Mouse (Mus musculus) layer of hippocampus, postnatal 10 days (tissue): ENCODE data around the gene Serpine3. TPM values are rescaled to one million over a fixed set of nuclear protein-coding genes. Genes with fewer than 3 reads are reported as not detected.
"Not testable (repeated sequence)": the region's sequence is repeated elsewhere in the genome, so short reads cannot be mapped to it uniquely, and the experiment has no call there.

Experiments used
- DNase-seq, 2 experiments: peaks; one replicate each; pipeline ENCODE4 v3.0.0; 2021; ENCODE audit warnings: low spot score in 2 of 2
- long read RNA-seq: library from polyadenylated mRNA; stranded (forward); transcript quantifications from one replicate; pipeline ENCODE4 v2.0.0, GENCODE M21; 2023
- total RNA-seq, 2 experiments: library from RNA; stranded (reverse); gene quantifications; 2 replicates each; pipeline ENCODE4 v1.2.3; 2021

The Serpine3 gene
- not detected for total RNA-seq
- long read RNA-seq, partial matches to known transcripts = 0 of 1 reads
- long read RNA-seq, other reads (novel, unspliced or antisense) = 1 of 1 reads

- DNase-seq = no peak
Measured at GRCm38 (mm10) chr14:62663367-62663766, at the start of gene Serpine3. Serpine3 (plus strand) TSS chr14:62663667.

- DNase-seq = no peak
Measured at GRCm38 (mm10) chr14:62622393-62622792, 41.1 kb upstream of the Serpine3 start.

GRCm38 (mm10) chr14:62627951-62628350, 35.5 kb upstream of the Serpine3 start:
- peak; percentile 25 to 40 for DNase-seq

GRCm38 (mm10) chr14:62637436-62638344, 25.8 kb upstream of the Serpine3 start:
- DNase-seq = no peak

- DNase-seq = no peak
Measured at GRCm38 (mm10) chr14:62638345-62638702, 25.1 kb upstream of the Serpine3 start.

GRCm38 (mm10) chr14:62639111-62639510, 24.4 kb upstream of the Serpine3 start:
- DNase-seq = no peak

- no peak for DNase-seq
Measured at GRCm38 (mm10) chr14:62639551-62639950, 23.9 kb upstream of the Serpine3 start.

- no peak for DNase-seq
Measured at GRCm38 (mm10) chr14:62640396-62640795, 23.1 kb upstream of the Serpine3 start.

GRCm38 (mm10) chr14:62642368-62642767, 21.1 kb upstream of the Serpine3 start:
- not testable (repeated sequence) for DNase-seq

- no peak for DNase-seq
Measured at GRCm38 (mm10) chr14:62648405-62648804, 15.1 kb upstream of the Serpine3 start.

- DNase-seq = no peak
Measured at GRCm38 (mm10) chr14:62650376-62650775, 13.1 kb upstream of the Serpine3 start.

GRCm38 (mm10) chr14:62651771-62652170, 11.7 kb upstream of the Serpine3 start:
- no peak for DNase-seq

GRCm38 (mm10) chr14:62655996-62656395, 7.5 kb upstream of the Serpine3 start:
- DNase-seq = no peak

GRCm38 (mm10) chr14:62657469-62657868, 6.0 kb upstream of the Serpine3 start:
- no peak for DNase-seq

- DNase-seq = no peak
Measured at GRCm38 (mm10) chr14:62662381-62662780, 1.1 kb upstream of the Serpine3 start.

GRCm38 (mm10) chr14:62664976-62665673, 1.7 kb downstream of the Serpine3 start:
- no peak for DNase-seq

GRCm38 (mm10) chr14:62673646-62674045, 10.2 kb downstream of the Serpine3 start:
- no peak for DNase-seq

GRCm38 (mm10) chr14:62718161-62718560, 54.7 kb downstream of the Serpine3 start:
- DNase-seq = no peak

GRCm38 (mm10) chr14:62721625-62722024, 58.2 kb downstream of the Serpine3 start:
- DNase-seq = no peak

- no peak for DNase-seq
Measured at GRCm38 (mm10) chr14:62724560-62724959, 61.1 kb downstream of the Serpine3 start.

GRCm38 (mm10) chr14:62731902-62732301, 68.4 kb downstream of the Serpine3 start:
- DNase-seq = no peak

GRCm38 (mm10) chr14:62733666-62734065, 70.2 kb downstream of the Serpine3 start:
- no peak for DNase-seq
